Mouse (Mus musculus): ENCODE measurements around the gene Ppp1r12a. TPM values are rescaled to one million over a fixed set of nuclear protein-coding genes. Genes with fewer than 3 reads are reported as not detected.
A peak's percentile ranks its signal among the peaks of the same experiment; 100 is the strongest.

The Ppp1r12a gene
- polyA plus RNA-seq, 1 experiment from 2014 or later = 88.9 TPM

- 73% methylated on average over 3 of the region's 3 CpGs for WGBS
- no peak overlapping the region for H3K9ac ChIP-seq
- H3K4me1 ChIP-seq (replicated peaks) = no peaks in the 10 kb centered on the region
- no peak for ATAC-seq (replicated peaks; ENCODE audit: insufficient number of reproducible peaks, insufficient read depth, low FRiP score, low read depth)
- no peaks in the 10 kb centered on the region for H3K36me3 ChIP-seq
- no peak overlapping the region for H3K4me2 ChIP-seq
- H3K9me3 ChIP-seq (replicated peaks) = no peaks in the 10 kb centered on the region
- no peak overlapping the region for H3K27ac ChIP-seq
- H3K27me3 ChIP-seq = no peaks in the 10 kb centered on the region
- H3K4me3 ChIP-seq = no peak overlapping the region
These were observed 22.2 kb upstream of the Ppp1r12a start for GRCm38 (mm10) chr10:108139788-108140187.

- ATAC-seq (replicated peaks; ENCODE audit: insufficient number of reproducible peaks, insufficient read depth, low FRiP score, low read depth) = no peak
- Histone ChIP-seq H3K4me1 (replicated peaks) (no peaks in the 10 kb centered on the region), H3K27ac (no peak overlapping the region), H3K4me3 (no peak overlapping the region), H3K9ac (no peak overlapping the region), H3K36me3 (no peaks in the 10 kb centered on the region), H3K27me3 (no peaks in the 10 kb centered on the region), H3K9me3 (replicated peaks) (no peaks in the 10 kb centered on the region), H3K4me2 (no peak overlapping the region)
- WGBS = 85% methylated on average over 3 of the region's 3 CpGs
These were observed 21.3 kb upstream of the Ppp1r12a start for GRCm38 (mm10) chr10:108140742-108141141.

- H3K36me3 ChIP-seq = no peaks in the 10 kb centered on the region
- WGBS = 75% methylated on average over 4 of the region's 4 CpGs
- no peak overlapping the region for H3K27ac ChIP-seq
- no peaks in the 10 kb centered on the region for H3K27me3 ChIP-seq
- no peak overlapping the region for H3K4me3 ChIP-seq
- ATAC-seq (replicated peaks; ENCODE audit: insufficient number of reproducible peaks, insufficient read depth, low FRiP score, low read depth) = no peak
- H3K9me3 ChIP-seq (replicated peaks) = no peaks in the 10 kb centered on the region
- no peaks in the 10 kb centered on the region for H3K4me1 ChIP-seq (replicated peaks)
- H3K9ac ChIP-seq = no peak overlapping the region
- no peak overlapping the region for H3K4me2 ChIP-seq
These were observed 17.9 kb upstream of the Ppp1r12a start for GRCm38 (mm10) chr10:108143991-108144525.

GRCm38 (mm10) chr10:108145701-108146100 is 16.3 kb upstream of the Ppp1r12a start:
- WGBS = 88% methylated on average over 9 of the region's 9 CpGs
- Histone ChIP-seq H3K27ac (no peak overlapping the region), H3K4me3 (no peak overlapping the region), H3K9ac (no peak overlapping the region), H3K4me1 (replicated peaks) (no peaks in the 10 kb centered on the region), H3K36me3 (no peaks in the 10 kb centered on the region), H3K27me3 (no peaks in the 10 kb centered on the region), H3K4me2 (no peak overlapping the region), H3K9me3 (replicated peaks) (no peaks in the 10 kb centered on the region)
- no peak for ATAC-seq (replicated peaks; ENCODE audit: insufficient number of reproducible peaks, insufficient read depth, low FRiP score, low read depth)

- Histone ChIP-seq H3K4me2 (no peak overlapping the region), H3K9ac (no peak overlapping the region), H3K27me3 (no peaks in the 10 kb centered on the region), H3K4me1 (replicated peaks) (no peaks in the 10 kb centered on the region), H3K27ac (no peak overlapping the region), H3K4me3 (no peak overlapping the region), H3K36me3 (no peaks in the 10 kb centered on the region), H3K9me3 (replicated peaks) (no peaks in the 10 kb centered on the region)
- 76% methylated on average over 9 of the region's 9 CpGs for WGBS
- no peak for ATAC-seq (replicated peaks; ENCODE audit: insufficient number of reproducible peaks, insufficient read depth, low FRiP score, low read depth)
These were observed 15.0 kb upstream of the Ppp1r12a start for GRCm38 (mm10) chr10:108147031-108147430.

GRCm38 (mm10) chr10:108153301-108153700 is 8.7 kb upstream of the Ppp1r12a start:
- Histone ChIP-seq H3K9me3 (replicated peaks) (no peaks in the 10 kb centered on the region), H3K27ac (no peak overlapping the region), H3K4me3 (no peak overlapping the region), H3K4me2 (no peak overlapping the region), H3K9ac (no peak overlapping the region), H3K27me3 (no peaks in the 10 kb centered on the region), H3K36me3 (no peaks in the 10 kb centered on the region), H3K4me1 (replicated peaks) (peaks cover 11% of the 10 kb centered on the region)
- WGBS = 87% methylated on average over 3 of the region's 3 CpGs
- ATAC-seq (replicated peaks; ENCODE audit: insufficient number of reproducible peaks, insufficient read depth, low FRiP score, low read depth) = no peak

GRCm38 (mm10) chr10:108155042-108155686 is 6.8 kb upstream of the Ppp1r12a start:
- 24% methylated on average over 21 of the region's 21 CpGs for WGBS
- peak overlapping the region; percentile 26 for H3K4me3 ChIP-seq
- H3K36me3 ChIP-seq = no peaks in the 10 kb centered on the region
- no peaks in the 10 kb centered on the region for H3K27me3 ChIP-seq
- 0 out of 2 replicates have a peak overlapping the region, but pooled peaks have one; percentile 0 for H3K27ac ChIP-seq
- H3K4me2 ChIP-seq = peak overlapping the region; percentile 58
- no peaks in the 10 kb centered on the region for H3K9me3 ChIP-seq (replicated peaks)
- H3K4me1 ChIP-seq (replicated peaks) = peaks cover 11% of the 10 kb centered on the region
- no peak overlapping the region for H3K9ac ChIP-seq
- ATAC-seq (replicated peaks; ENCODE audit: insufficient number of reproducible peaks, insufficient read depth, low FRiP score, low read depth) = peak; percentile 66

GRCm38 (mm10) chr10:108155687-108156067 is 6.3 kb upstream of the Ppp1r12a start:
- peaks cover 11% of the 10 kb centered on the region for H3K4me1 ChIP-seq (replicated peaks)
- H3K4me3 ChIP-seq = no peak overlapping the region
- no peaks in the 10 kb centered on the region for H3K27me3 ChIP-seq
- no peaks in the 10 kb centered on the region for H3K9me3 ChIP-seq (replicated peaks)
- peak overlapping the region; percentile 58; the same call in 1 of the 2 replicates for H3K4me2 ChIP-seq
- H3K9ac ChIP-seq = no peak overlapping the region
- H3K36me3 ChIP-seq = no peaks in the 10 kb centered on the region
- no peak for ATAC-seq (replicated peaks; ENCODE audit: insufficient number of reproducible peaks, insufficient read depth, low FRiP score, low read depth)
- 0 out of 2 replicates have a peak overlapping the region, but pooled peaks have one; percentile 0 for H3K27ac ChIP-seq
- WGBS = 42% methylated on average over 7 of the region's 7 CpGs

GRCm38 (mm10) chr10:108156128-108156527 is 5.9 kb upstream of the Ppp1r12a start:
- Histone ChIP-seq H3K4me2 (no peak overlapping the region), H3K4me1 (replicated peaks) (peaks cover 14% of the 10 kb centered on the region), H3K9me3 (replicated peaks) (no peaks in the 10 kb centered on the region), H3K4me3 (no peak overlapping the region), H3K36me3 (no peaks in the 10 kb centered on the region), H3K27me3 (no peaks in the 10 kb centered on the region), H3K27ac (no peak overlapping the region), H3K9ac (no peak overlapping the region)
- 85% methylated on average over 3 of the region's 3 CpGs for WGBS
- ATAC-seq (replicated peaks; ENCODE audit: insufficient number of reproducible peaks, insufficient read depth, low FRiP score, low read depth) = no peak

GRCm38 (mm10) chr10:108159002-108159401 is 3.0 kb upstream of the Ppp1r12a start:
- Histone ChIP-seq H3K27me3 (no peaks in the 10 kb centered on the region), H3K4me1 (replicated peaks) (peaks cover 14% of the 10 kb centered on the region), H3K4me3 (no peak overlapping the region), H3K4me2 (no peak overlapping the region), H3K36me3 (no peaks in the 10 kb centered on the region), H3K27ac (no peak overlapping the region), H3K9me3 (replicated peaks) (no peaks in the 10 kb centered on the region), H3K9ac (no peak overlapping the region)
- 83% methylated on average over 14 of the region's 14 CpGs for WGBS
- ATAC-seq (replicated peaks; ENCODE audit: insufficient number of reproducible peaks, insufficient read depth, low FRiP score, low read depth) = no peak

GRCm38 (mm10) chr10:108162297-108163020 is 466 bp downstream of the Ppp1r12a start:
- H3K4me3 ChIP-seq = peak overlapping the region; percentile 94
- H3K9me3 ChIP-seq (replicated peaks) = no peaks in the 10 kb centered on the region
- peak overlapping the region; percentile 100 for H3K9ac ChIP-seq
- under 1% methylated on average over 70 of the region's 79 CpGs for WGBS
- no peaks in the 10 kb centered on the region for H3K27me3 ChIP-seq
- peak overlapping the region; percentile 99 for H3K27ac ChIP-seq
- H3K4me2 ChIP-seq = peak overlapping the region; percentile 72
- H3K36me3 ChIP-seq = no peaks in the 10 kb centered on the region
- peak; percentile 16 for ATAC-seq (replicated peaks; ENCODE audit: insufficient number of reproducible peaks, insufficient read depth, low FRiP score, low read depth)
- H3K4me1 ChIP-seq (replicated peaks) = peaks cover 24% of the 10 kb centered on the region
